Mouse (Mus musculus) erythroid progenitor cell, adult 5-6 weeks (primary cell): ENCODE data around the gene Nrk. TPM values are rescaled to one million over a fixed set of nuclear protein-coding genes. Genes with fewer than 3 reads are reported as not detected.

Source experiments
- ATAC-seq: replicated peaks from 2 replicates; pipeline ENCODE4 v1.8.0; 2016; ENCODE audit warnings: moderate number of reproducible peaks, mild to moderate bottlenecking, moderate TSS enrichment, inconsistent platforms; ENCODE audit not compliant: poor library complexity, low FRiP score, severe bottlenecking
- total RNA-seq, 2 experiments: library from RNA; stranded (forward) in 1 of 2; stranded (reverse) in 1 of 2; fragments of 150-400 nt in 1 of 2; fragments of 186-747, 209-891 nt in 1 of 2; gene quantifications; 2 replicates each; pipeline versions ENCODE4 v1.2.3 to v1.2.4; 2015 to 2017; ENCODE audit warnings: low replicate concordance in 2 of 2

Gene Nrk
- total RNA-seq (2015; ENCODE audit: low replicate concordance) (not detected in 2 replicates), total RNA-seq (2017; ENCODE audit: low replicate concordance) (not detected in 2 replicates)

DNA sequence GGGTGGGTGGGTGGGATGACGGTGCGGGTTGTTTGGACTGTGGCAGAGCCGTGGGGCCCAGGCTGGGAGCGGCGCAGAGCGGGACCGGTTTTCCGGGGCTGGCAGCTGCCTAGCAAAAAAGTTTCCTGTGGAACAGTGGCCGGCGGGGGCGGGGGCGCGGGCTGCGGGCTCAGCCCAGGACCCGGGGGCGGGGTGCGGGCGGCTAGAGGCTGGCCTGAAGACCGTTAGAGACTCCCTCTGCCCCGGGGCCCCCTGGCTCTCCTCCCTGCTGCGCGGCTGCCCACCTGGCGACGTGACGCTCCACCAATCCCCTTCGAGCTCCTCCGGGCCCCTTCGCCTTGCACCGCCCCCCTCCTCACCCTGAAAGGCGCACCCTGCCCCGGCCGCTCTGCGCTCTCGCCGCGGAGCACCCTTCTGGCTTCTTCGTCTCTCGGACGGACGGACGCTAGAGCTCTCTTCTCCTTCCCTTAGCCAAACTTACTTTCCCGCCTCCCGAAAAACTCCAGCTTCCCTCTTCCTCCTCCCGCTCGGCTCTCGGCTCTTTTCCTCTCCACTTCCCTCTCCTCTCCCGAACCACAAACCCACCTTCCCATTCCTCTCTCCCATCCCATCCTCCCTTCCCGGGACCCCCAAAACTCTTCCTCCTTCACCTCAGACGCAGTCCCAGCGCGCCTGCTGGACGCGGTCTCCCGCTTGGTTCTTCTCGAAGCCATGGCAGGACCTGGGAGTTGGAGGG, at the start of gene Nrk:
Gene Nrk (plus strand): TSS at position 390 of the 736 bp plus-strand sequence.
- ATAC-seq: no peak

- no peak for ATAC-seq
Observed at GRCm38 (mm10) chrX:138913366-138913765, 864 bp upstream of the Nrk start.

GRCm38 (mm10) chrX:138914777-138915114, 516 bp downstream of the Nrk start:
- ATAC-seq: no peak

DNA sequence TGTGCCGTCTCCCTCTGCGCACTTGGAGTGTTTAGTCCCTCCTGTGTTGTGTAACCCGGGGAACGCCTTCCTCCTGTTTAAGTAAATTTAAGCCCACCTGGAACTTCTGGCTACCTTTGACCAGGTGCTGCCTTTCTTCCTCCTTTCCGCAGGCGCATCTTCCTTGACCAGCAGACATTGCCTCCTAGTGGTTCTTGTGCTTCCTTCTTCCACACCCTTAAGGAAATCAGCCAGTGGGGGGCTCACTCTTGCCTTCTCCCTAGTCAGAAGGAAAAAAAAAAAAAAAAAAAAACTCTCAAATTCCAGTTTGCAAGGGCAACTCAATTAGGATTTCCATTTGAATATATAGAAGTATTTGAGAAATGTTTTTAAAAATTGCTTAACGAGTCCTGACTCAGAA, 4.8 kb downstream of the Nrk start:
- no peak for ATAC-seq

- no peak for ATAC-seq
Observed at GRCm38 (mm10) chrX:138943905-138944304, 29.7 kb downstream of the Nrk start.

GRCm38 (mm10) chrX:138960713-138961112, 46.5 kb downstream of the Nrk start:
- ATAC-seq: no peak

GRCm38 (mm10) chrX:138978501-138978900, 64.3 kb downstream of the Nrk start:
- no peak for ATAC-seq

- ATAC-seq: no peak
Observed at GRCm38 (mm10) chrX:138979249-138979648, 65.0 kb downstream of the Nrk start.

GRCm38 (mm10) chrX:139014524-139014923, 100.3 kb downstream of the Nrk start:
- ATAC-seq: no peak

GRCm38 (mm10) chrX:139016540-139016939, 102.3 kb downstream of the Nrk start:
- no peak for ATAC-seq

DNA sequence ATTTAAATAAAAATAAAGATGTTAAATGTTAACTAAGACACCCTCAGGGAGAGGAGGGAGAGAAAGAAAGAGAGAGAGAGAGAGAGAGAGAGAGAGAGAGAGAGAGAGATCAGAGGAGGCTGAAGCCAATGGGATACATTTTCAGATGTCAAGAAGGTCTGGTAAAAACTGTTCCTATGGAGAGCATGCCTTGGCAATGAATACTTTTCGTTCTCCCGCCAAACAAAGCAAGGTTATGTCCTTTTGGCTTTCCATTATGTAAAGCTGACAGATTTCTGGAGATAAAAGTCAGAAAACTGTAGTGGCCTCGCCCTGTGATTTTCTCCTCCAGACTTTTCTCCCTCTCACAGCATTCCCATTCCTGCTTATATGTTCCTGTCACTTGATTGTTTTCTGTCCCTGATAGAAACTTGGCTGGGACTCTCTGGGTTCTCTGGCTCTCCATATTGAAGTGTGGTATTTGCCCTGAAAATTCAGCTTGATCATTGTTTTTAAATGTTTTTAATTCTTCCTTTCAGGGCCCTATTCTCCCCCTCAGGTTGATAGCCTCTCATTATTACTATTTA, 112.4 kb downstream of the Nrk start:
- ATAC-seq: no peak

DNA sequence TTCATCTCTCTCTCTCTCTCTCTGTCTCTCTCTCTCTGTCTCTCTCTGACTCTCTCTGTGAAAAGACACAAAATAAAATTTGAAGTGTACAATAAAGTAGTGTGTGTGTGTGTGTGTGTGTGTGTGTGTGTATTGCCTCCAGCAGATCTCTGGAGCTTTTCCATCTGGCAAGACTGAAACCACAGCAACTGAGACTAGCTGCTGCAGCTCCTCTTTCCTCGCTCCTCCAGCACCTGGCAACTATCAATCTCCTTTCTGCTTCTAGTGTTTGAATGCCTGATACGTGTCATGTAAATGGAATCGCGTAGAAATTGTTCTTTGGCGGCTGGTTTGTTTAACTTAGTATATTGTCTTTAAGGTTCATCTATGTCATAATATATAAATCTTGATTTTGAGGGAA, 113.1 kb downstream of the Nrk start:
- no peak for ATAC-seq

- no peak for ATAC-seq
Observed at GRCm38 (mm10) chrX:139027909-139028308, 113.7 kb downstream of the Nrk start.

- ATAC-seq: no peak
Observed at GRCm38 (mm10) chrX:139037666-139038065, 123.4 kb downstream of the Nrk start.

DNA sequence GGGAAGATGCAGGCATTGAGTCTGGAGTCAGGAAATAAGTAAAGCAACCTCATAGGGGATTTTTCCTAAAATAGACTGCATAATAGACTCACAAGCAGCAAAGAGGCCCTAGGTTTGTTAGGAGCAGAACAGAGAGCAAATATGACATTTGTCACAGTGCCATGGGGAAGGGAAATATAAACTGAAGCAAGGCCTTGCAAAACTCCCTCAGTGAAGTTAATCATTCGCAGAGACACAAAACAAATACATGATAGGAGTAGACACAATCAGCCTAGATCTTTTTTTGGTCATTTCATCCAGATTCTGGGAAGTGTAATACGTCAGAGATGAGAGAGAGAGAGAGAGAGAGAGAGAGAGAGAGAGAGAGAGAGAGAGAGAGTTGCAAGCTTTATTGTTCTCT, 125.1 kb downstream of the Nrk start:
- no peak for ATAC-seq

GRCm38 (mm10) chrX:139041148-139041547, 126.9 kb downstream of the Nrk start:
- ATAC-seq: no peak

- no peak for ATAC-seq
Observed at GRCm38 (mm10) chrX:139051976-139052375, 137.7 kb downstream of the Nrk start.

- ATAC-seq: no peak
Observed at GRCm38 (mm10) chrX:139053149-139053548, 138.9 kb downstream of the Nrk start.
